Mouse (Mus musculus): ENCODE measurements around the gene Rsu1. TPM values are rescaled to one million over a fixed set of nuclear protein-coding genes. Genes with fewer than 3 reads are reported as not detected.

Rsu1 gene
- total RNA-seq, 1 experiment = 63.4 TPM

GRCm38 (mm10) chr2:13224546-13224945 is 46.7 kb downstream of the Rsu1 start:
- DNase-seq (ENCODE audit: low read depth, low spot score) = no peak
- no peak for TF ChIP-seq ZC3H11A (IDR thresholded peaks at IDR 0.05; ENCODE audit: borderline replicate concordance, low read depth, low read length)
- TF ChIP-seq CHD2 (IDR thresholded peaks at IDR 0.05; ENCODE audit: low read depth, low read length) = no peak
- no peak for TF ChIP-seq HCFC1 (IDR thresholded peaks at IDR 0.05; ENCODE audit: borderline replicate concordance, insufficient read depth, low read length)
- TF ChIP-seq MAFK (IDR thresholded peaks at IDR 0.05; ENCODE audit: insufficient read depth, low read depth, low read length) = no peak
- no peak for TF ChIP-seq ZNF384 (IDR thresholded peaks at IDR 0.05; ENCODE audit: low read depth, low read length)
- in situ Hi-C loops (cut with MboI; ENCODE audit: low sequenced_read_pairs in 2 of 2, unreplicated experiment in 2 of 2) = no loop called here
- H3K4me1 ChIP-seq (ENCODE audit: control insufficient read depth in 2 of 2, insufficient read depth in 2 of 2, low read length in 2 of 2, poor library complexity in 1 of 2) = no peaks in the 10 kb centered on the region
- no peak overlapping the region for H3K9ac ChIP-seq (ENCODE audit: insufficient read depth, low read depth, low read length, poor library complexity, severe bottlenecking)
- H3K4me3 ChIP-seq (ENCODE audit: insufficient read depth in 1 of 2, low read depth in 1 of 2, low read length in 2 of 2, poor library complexity in 1 of 2, severe bottlenecking in 1 of 2) = no peak overlapping the region
- no peaks in the 10 kb centered on the region for H3K9me3 ChIP-seq (ENCODE audit: control insufficient read depth, insufficient read depth, low read depth, low read length)
- H3K36me3 ChIP-seq (ENCODE audit: control insufficient read depth, insufficient read depth, low read length, poor library complexity, severe bottlenecking) = no peaks in the 10 kb centered on the region
- no peak overlapping the region for H3K27ac ChIP-seq (ENCODE audit: insufficient read depth, low read depth, low read length, poor library complexity, severe bottlenecking)

- in situ Hi-C loops (cut with MboI; ENCODE audit: low sequenced_read_pairs in 2 of 2, unreplicated experiment in 2 of 2) = no loop called here
- Histone ChIP-seq H3K9me3 (ENCODE audit: control insufficient read depth, insufficient read depth, low read depth, low read length) (no peaks in the 10 kb centered on the region), H3K36me3 (ENCODE audit: control insufficient read depth, insufficient read depth, low read length, poor library complexity, severe bottlenecking) (no peaks in the 10 kb centered on the region), H3K27ac (ENCODE audit: insufficient read depth, low read depth, low read length, poor library complexity, severe bottlenecking) (no peak overlapping the region), H3K9ac (ENCODE audit: insufficient read depth, low read depth, low read length, poor library complexity, severe bottlenecking) (no peak overlapping the region), H3K4me3 (ENCODE audit: insufficient read depth in 1 of 2, low read depth in 1 of 2, low read length in 2 of 2, poor library complexity in 1 of 2, severe bottlenecking in 1 of 2) (no peak overlapping the region), H3K4me1 (ENCODE audit: control insufficient read depth in 2 of 2, insufficient read depth in 2 of 2, low read length in 2 of 2, poor library complexity in 1 of 2) (no peaks in the 10 kb centered on the region)
- no peak for TF ChIP-seq CHD2 (IDR thresholded peaks at IDR 0.05; ENCODE audit: low read depth, low read length)
- no peak for TF ChIP-seq ZNF384 (IDR thresholded peaks at IDR 0.05; ENCODE audit: low read depth, low read length)
- no peak for TF ChIP-seq ZC3H11A (IDR thresholded peaks at IDR 0.05; ENCODE audit: borderline replicate concordance, low read depth, low read length)
- DNase-seq (ENCODE audit: low read depth, low spot score) = no peak
Observed at GRCm38 (mm10) chr2:13223451-13223850, 47.8 kb downstream of the Rsu1 start.

GRCm38 (mm10) chr2:13220141-13220540 is 51.1 kb downstream of the Rsu1 start:
- Histone ChIP-seq H3K36me3 (ENCODE audit: control insufficient read depth, insufficient read depth, low read length, poor library complexity, severe bottlenecking) (peaks cover 8% of the 10 kb centered on the region), H3K4me1 (ENCODE audit: control insufficient read depth in 2 of 2, insufficient read depth in 2 of 2, low read length in 2 of 2, poor library complexity in 1 of 2) (no peaks in the 10 kb centered on the region), H3K9me3 (ENCODE audit: control insufficient read depth, insufficient read depth, low read depth, low read length) (no peaks in the 10 kb centered on the region), H3K9ac (ENCODE audit: insufficient read depth, low read depth, low read length, poor library complexity, severe bottlenecking) (no peak overlapping the region), H3K27ac (ENCODE audit: insufficient read depth, low read depth, low read length, poor library complexity, severe bottlenecking) (no peak overlapping the region), H3K4me3 (ENCODE audit: insufficient read depth in 1 of 2, low read depth in 1 of 2, low read length in 2 of 2, poor library complexity in 1 of 2, severe bottlenecking in 1 of 2) (no peak overlapping the region)
- no peak for DNase-seq (ENCODE audit: low read depth, low spot score)
- in situ Hi-C loops (cut with MboI; ENCODE audit: low sequenced_read_pairs in 2 of 2, unreplicated experiment in 2 of 2) = no loop called here
- no peak for TF ChIP-seq HCFC1 (IDR thresholded peaks at IDR 0.05; ENCODE audit: borderline replicate concordance, insufficient read depth, low read length)
- TF ChIP-seq ZNF384 (IDR thresholded peaks at IDR 0.05; ENCODE audit: low read depth, low read length) = no peak
- TF ChIP-seq MAFK (IDR thresholded peaks at IDR 0.05; ENCODE audit: insufficient read depth, low read depth, low read length) = no peak
- no peak for TF ChIP-seq ZC3H11A (IDR thresholded peaks at IDR 0.05; ENCODE audit: borderline replicate concordance, low read depth, low read length)
- no peak for TF ChIP-seq CHD2 (IDR thresholded peaks at IDR 0.05; ENCODE audit: low read depth, low read length)

- H3K4me1 ChIP-seq (ENCODE audit: control insufficient read depth in 2 of 2, insufficient read depth in 2 of 2, low read length in 2 of 2, poor library complexity in 1 of 2) = no peaks in the 10 kb centered on the region
- no peak overlapping the region for H3K4me3 ChIP-seq (ENCODE audit: insufficient read depth in 1 of 2, low read depth in 1 of 2, low read length in 2 of 2, poor library complexity in 1 of 2, severe bottlenecking in 1 of 2)
- no peak overlapping the region for H3K27ac ChIP-seq (ENCODE audit: insufficient read depth, low read depth, low read length, poor library complexity, severe bottlenecking)
- no peak overlapping the region for H3K9ac ChIP-seq (ENCODE audit: insufficient read depth, low read depth, low read length, poor library complexity, severe bottlenecking)
- H3K36me3 ChIP-seq (ENCODE audit: control insufficient read depth, insufficient read depth, low read length, poor library complexity, severe bottlenecking) = peaks cover 8% of the 10 kb centered on the region
- DNase-seq (ENCODE audit: low read depth, low spot score) = no peak
- in situ Hi-C loops (cut with MboI; ENCODE audit: low sequenced_read_pairs in 2 of 2, unreplicated experiment in 2 of 2) = no loop called here
- no peaks in the 10 kb centered on the region for H3K9me3 ChIP-seq (ENCODE audit: control insufficient read depth, insufficient read depth, low read depth, low read length)
- no peak for TF ChIP-seq MAFK (IDR thresholded peaks at IDR 0.05; ENCODE audit: insufficient read depth, low read depth, low read length)
- TF ChIP-seq ZC3H11A (IDR thresholded peaks at IDR 0.05; ENCODE audit: borderline replicate concordance, low read depth, low read length) = no peak
- TF ChIP-seq ZNF384 (IDR thresholded peaks at IDR 0.05; ENCODE audit: low read depth, low read length) = no peak
- TF ChIP-seq HCFC1 (IDR thresholded peaks at IDR 0.05; ENCODE audit: borderline replicate concordance, insufficient read depth, low read length) = no peak
- no peak for TF ChIP-seq CHD2 (IDR thresholded peaks at IDR 0.05; ENCODE audit: low read depth, low read length)
Observed at GRCm38 (mm10) chr2:13218112-13218511, 53.1 kb downstream of the Rsu1 start.

- H3K4me3 ChIP-seq (ENCODE audit: insufficient read depth in 1 of 2, low read depth in 1 of 2, low read length in 2 of 2, poor library complexity in 1 of 2, severe bottlenecking in 1 of 2) = no peak overlapping the region
- no peak overlapping the region for H3K9ac ChIP-seq (ENCODE audit: insufficient read depth, low read depth, low read length, poor library complexity, severe bottlenecking)
- no peaks in the 10 kb centered on the region for H3K9me3 ChIP-seq (ENCODE audit: control insufficient read depth, insufficient read depth, low read depth, low read length)
- DNase-seq (ENCODE audit: low read depth, low spot score) = no peak
- peaks cover 3 to 4% of the 10 kb centered on the region in 2 experiments; a peak in 3 of 4 replicates for H3K4me1 ChIP-seq (ENCODE audit: control insufficient read depth in 2 of 2, insufficient read depth in 2 of 2, low read length in 2 of 2, poor library complexity in 1 of 2)
- no peak for TF ChIP-seq MAFK (IDR thresholded peaks at IDR 0.05; ENCODE audit: insufficient read depth, low read depth, low read length)
- no peak for TF ChIP-seq HCFC1 (IDR thresholded peaks at IDR 0.05; ENCODE audit: borderline replicate concordance, insufficient read depth, low read length)
- TF ChIP-seq CHD2 (IDR thresholded peaks at IDR 0.05; ENCODE audit: low read depth, low read length) = no peak
- no peak for TF ChIP-seq ZNF384 (IDR thresholded peaks at IDR 0.05; ENCODE audit: low read depth, low read length)
- no peak for TF ChIP-seq ZC3H11A (IDR thresholded peaks at IDR 0.05; ENCODE audit: borderline replicate concordance, low read depth, low read length)
- in situ Hi-C loops (cut with MboI; ENCODE audit: low sequenced_read_pairs in 2 of 2, unreplicated experiment in 2 of 2) = no loop called here
- no peaks in the 10 kb centered on the region for H3K36me3 ChIP-seq (ENCODE audit: control insufficient read depth, insufficient read depth, low read length, poor library complexity, severe bottlenecking)
- no peak overlapping the region for H3K27ac ChIP-seq (ENCODE audit: insufficient read depth, low read depth, low read length, poor library complexity, severe bottlenecking)
Observed at GRCm38 (mm10) chr2:13206825-13207224, 64.4 kb downstream of the Rsu1 start.
